Mouse (Mus musculus): ENCODE results near the gene Pfkp. TPM values are rescaled to one million over a fixed set of nuclear protein-coding genes. Genes with fewer than 3 reads are reported as not detected.

Pfkp gene
- 100 to 1,000 TPM; 199 to 210 TPM for total RNA-seq (2021)

DNA sequence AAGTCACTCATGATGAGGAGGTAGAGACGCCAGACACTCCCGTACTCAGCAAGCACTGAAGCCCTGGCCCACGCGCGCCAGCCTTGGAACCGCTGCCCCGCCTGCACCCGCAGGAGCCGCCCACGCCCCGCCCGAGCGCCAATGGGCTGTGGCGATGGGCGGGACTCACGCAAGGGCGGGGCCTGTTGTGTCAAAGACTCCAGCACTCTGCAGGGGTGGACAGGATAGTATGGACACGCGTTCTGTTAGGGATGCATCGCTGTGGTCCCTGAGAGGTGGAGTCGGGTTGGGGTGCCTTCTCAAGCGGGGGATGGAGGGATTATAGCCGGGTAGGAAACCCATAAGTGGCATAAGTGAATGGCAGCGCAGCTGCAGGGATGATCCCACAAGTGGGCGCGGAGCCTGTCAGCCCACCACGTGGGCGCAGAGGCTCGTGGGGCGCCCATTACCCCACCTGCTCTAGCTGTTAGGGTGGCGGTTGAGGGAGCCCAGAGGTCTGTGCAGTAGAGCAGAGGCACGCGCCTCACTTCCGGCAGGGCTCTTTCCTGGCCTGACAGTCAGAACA lies at the start of gene Pfkp:
Gene Pfkp (minus strand): TSS at position 109 of the 565 bp plus-strand sequence.
- peak; percentile 91 to 93 for DNase-seq

DNA sequence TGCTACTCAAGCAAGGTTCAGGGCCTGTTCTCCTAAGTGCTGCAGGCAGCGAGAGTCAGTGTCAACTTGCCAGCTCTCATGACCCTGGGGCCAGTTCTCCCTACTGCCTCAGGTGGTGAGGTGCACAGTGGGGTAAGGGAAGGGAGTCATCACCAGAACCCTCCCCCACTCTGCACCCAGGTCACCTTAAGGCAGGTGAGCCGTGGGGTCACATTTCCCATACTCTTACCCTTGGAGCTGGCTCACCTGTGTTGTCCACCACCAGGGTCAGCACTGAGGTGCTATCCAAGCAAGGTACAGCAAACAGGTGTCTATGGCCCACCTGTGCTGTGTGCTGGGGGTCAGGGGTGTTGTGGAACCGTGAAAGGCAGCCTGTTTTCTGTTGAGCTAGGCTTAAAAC lies 42.0 kb upstream of the Pfkp start:
- DNase-seq = no peak

- no peak for DNase-seq
Measured at GRCm38 (mm10) chr13:6689962-6690361, 41.4 kb upstream of the Pfkp start.

GRCm38 (mm10) chr13:6688790-6689433 lies 40.3 kb upstream of the Pfkp start:
- peak in 1 of 2 experiments; percentile 39 for DNase-seq

DNA sequence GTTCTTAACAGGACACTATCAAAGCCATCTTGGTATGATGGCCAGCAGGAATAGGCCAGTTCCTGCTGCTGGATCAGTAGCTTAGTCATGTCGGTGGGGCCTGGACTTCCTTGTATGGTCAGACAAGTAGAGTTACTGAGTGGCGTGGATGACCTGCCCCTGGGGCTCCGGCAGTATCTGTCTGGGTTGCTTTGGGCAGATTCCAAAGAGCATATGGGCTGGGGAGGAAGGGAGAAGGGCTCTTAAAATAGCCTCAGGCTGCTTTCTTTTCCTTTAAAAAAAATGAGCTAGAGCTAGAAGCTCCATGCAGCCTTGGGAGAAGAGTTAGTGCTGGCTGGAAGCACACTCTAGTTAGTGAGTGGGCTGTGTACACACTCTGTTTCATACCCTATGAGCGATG lies 18.3 kb upstream of the Pfkp start:
- no peak for DNase-seq

DNA sequence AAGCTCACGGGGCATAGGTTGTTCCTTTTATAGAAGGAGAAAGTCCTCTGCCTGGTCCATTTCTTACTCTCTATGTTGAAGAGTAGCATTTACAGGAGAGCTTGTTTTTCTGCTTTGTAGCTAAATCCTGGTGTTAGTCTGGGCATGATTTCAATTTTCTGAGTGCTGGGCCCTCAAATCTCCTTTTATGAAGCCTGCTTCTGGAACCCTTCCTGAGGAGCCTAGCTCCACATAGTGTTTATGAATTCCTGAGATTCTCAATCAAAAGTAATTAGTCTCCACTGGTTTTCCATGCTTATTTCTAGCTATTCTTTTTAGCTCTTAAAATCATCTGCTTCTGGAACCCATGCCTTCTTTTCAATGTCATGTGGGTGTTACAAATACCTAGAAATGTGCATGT lies 16.9 kb upstream of the Pfkp start:
- DNase-seq = no peak

DNA sequence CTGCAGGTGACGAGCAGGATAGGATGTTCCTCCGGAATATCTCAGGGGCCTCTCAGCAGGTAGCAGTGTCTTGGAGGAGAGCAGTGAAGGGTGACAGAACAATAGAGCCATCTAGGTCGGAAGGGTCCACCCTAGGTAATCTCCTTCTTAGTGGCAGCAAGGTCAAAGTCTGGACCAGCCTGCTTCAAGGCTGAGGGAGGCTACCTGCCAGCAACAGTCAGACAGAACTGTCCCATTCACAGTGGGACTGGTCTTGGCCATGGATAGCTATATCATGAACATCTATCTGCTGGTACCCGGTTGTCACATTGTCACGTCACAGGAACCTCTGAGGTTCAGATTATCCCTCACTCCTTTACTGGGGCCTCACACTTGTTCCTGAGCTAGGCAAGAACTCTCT lies 15.6 kb upstream of the Pfkp start:
- no peak for DNase-seq

DNA sequence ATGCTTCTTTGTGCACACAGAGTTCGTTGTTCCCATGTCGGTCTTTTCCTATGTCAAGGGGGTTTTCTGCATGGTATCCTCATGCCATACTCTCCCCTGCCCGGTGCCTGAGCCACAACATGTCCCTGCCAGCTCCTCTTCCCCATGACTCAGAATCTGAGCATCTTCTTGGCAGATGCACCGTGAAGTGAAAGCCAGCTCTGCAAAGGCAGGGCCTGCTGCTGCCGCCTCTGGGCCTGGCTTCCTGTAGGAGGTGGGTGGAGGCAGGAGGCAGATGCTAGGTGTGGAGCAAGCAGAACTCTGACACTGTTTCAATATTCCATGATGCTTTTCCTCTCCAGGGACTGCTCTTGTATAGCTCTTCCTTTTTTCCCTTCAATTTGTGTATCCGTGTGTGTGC lies 10.7 kb upstream of the Pfkp start:
- DNase-seq = peak; percentile 57 to 65

DNA sequence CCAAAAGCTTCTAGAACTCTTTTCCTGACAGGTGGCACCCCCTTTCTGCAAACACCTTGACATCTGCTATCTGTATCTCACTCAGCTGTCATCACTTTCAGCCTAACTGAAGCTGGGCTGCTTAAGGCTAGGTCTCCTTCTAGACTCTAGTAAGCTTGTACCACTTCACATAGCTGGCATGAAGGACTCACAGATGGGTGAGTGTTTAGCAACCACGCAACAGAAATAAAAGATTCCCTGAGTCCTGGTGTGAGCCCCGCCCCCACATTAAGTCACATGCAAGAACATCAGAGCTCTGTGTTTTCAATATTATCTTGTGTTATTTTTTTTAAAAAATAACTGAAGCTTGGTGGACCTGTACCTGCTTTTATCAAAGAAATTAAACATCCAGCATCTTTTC lies 8.7 kb upstream of the Pfkp start:
- no peak for DNase-seq

DNA sequence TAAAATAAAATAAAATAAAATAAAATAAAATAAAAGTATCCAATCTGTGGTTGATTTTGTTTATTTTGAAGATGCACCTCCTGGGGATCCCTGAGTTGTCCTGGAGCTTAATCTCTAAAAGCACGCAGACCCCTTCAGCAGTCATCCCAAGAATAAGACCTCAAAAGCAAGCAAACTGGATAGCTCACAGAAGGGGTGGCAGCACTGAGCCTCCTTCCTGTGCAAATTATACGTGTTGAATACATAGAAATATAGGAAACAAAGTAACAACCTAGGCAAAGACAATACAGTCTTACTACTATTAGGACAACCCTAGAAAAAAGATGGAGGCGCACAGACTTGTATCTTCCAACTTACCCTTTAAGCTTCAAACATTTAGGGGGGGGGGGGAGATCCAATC lies 965 bp upstream of the Pfkp start:
- no peak for DNase-seq

DNA sequence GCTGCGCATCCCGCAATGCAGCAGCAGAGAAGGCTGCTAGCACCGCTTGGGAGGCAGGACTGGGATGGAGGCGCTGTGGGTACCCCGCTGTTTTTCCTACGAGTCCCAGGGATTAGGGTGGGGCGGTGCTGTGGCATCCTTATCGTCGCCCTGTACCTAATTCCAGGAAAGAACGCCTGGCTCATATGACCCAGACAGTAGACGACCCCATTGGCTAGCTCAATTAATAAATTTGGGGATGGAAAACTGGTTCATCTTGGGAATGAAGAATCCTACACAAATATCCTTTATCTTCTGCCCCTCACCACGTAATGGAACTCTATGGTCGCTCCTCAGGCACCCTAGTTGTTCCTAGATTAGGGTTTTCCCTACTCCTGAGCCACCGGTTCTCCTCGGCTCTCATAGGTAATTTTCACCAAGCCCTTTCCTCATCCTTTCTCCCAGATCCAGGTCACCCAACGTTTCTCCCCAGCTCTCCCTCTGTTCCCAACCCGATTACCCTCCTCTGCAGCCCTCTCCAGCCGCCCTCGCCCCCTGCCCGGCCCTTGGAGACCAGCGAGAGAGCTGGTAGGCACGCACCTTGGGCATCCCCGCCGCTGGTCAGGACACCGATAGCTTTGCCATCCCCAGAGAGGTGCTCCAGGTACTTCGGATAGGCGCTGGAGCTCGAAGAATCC lies 447 bp downstream of the Pfkp start:
- DNase-seq = peak; percentile 32 to 34

DNA sequence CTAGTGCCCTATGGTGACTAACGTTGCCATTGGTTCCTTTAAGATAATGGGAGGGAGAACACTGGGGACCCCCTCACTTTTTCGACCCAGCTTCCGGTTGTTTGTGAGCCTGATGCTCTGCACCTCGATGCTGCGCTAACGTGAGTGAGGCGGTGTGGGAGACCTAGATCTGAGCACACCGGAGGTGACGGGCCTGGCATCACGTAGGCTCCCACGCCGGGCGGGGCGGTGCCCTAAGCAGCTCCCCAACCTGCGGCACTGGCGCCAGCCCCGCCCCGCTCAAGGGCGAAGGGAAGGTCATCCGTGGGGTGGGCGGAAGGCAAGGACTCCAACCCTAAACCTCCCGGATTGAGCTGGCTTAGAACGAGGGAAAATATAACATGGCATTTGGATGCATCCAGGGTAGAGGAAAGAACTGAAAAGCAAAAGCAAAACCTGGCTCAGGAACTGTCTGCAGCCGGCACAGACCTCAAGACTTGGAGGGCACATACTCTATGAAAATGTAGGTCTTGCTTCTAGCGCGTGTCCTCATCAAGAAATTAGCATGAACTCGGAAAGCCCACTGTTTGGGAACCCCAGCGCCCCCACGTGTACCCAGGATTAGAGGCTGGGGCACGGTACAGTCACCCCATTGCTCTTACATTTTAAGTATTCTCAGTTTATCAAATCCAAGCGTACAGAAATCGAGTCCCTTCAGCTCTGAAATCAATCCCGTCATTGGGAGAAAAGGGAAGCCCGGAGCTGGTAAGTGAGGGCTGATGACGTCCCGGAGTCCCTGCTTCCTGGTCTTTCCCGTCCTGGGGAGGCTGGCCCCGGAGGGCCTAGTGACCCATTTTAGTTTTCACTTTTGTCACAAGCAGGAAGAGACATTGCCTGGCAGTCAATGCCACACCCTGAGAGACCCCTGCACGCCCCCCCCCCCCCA lies 1.2 kb downstream of the Pfkp start:
- peak; percentile 46 to 52 for DNase-seq

DNA sequence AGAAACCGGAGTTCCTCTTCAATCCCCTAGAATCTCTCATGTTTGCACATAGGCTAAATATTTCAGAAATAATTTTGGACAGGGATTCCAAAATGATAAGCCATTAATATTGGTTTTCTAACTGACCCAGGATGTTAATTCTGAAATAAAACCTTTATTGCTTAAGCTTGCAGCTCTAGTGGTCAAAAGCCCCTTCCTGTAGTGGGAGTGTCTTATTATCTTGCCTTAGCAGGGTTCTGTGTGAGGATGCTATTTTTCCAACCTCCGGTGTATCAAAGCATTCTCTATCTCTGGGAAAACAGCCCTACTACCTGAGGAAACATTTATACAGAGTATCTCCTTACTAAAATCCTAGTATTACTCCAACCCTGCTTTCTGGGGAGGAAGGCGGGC lies 1.9 kb downstream of the Pfkp start:
- DNase-seq = no peak

DNA sequence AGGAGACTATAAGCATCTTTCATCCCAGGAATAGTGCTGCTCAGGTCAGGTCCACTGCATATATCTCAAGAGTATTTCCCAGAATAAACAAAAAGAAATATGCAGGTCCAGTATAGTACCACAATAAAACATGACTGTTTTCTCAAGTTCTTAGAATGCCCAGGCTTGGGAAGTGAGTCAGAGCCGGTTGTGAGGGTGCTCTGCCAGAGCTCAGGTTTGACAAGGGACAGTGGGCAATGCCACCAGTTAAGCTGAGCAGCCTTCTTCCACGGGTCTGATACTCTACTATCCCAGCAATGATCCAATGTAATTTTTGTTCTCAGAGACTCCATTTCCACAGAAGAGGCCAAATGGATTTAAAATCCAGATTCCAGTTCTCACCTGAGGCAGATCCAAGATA lies 2.3 kb downstream of the Pfkp start:
- DNase-seq = no peak

- DNase-seq = no peak
Measured at GRCm38 (mm10) chr13:6643968-6644367, 4.6 kb downstream of the Pfkp start.

DNA sequence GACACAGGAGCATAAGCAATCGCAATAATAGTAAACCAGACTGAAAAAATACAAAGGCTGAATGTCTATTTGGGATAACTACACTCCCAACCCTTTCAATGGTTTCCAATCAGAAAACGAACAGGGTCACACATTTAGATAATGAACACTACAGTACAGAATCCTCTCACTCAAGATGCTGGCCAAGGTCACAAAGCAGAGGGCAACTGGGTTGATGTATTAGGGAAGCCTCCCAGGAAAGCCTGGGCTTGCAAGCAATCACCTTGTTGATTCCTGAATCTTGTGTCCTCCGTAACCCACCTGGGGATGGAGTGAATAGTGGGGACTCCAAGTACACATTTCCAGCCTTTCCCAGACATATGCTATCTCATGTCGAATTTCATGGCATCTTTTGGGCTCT lies 5.6 kb downstream of the Pfkp start:
- no peak for DNase-seq

DNA sequence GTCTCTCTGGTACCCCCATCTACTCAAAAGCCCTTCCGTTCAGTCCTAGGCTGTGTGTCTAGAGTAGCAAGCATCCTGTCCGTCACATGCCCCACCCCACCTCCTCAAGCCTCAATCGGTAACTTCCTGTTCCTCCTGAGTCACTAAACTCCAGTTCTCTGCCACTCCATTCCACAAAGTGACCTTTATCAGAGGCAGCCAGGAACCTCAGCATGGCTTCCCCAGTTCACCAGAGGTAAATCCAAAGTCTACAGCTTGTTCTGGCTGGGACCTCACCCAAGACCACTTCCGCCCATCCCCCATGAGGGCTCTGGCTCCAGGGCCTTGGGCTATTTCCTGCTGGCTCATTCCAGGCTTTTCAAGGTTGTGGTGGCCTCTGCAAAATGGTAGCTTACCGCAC lies 6.1 kb downstream of the Pfkp start:
- no peak for DNase-seq

DNA sequence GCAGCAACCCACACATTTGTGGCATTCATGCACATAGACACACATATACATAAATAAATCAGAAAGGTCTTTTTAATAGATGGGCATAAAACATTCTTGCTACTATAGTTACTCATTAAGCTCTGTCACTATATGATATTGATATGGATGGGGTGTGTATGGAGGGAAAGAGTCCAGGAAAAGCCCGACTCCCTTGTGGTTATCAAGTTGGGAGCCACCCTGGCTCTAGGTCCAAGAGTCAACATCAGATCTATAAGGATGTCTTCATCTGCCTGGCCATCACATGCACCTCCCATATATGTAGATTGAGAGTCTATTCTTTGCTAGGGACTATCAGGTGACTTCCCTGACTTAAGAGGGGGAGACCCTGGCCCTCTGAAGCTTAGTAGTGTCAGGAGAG lies 7.1 kb downstream of the Pfkp start:
- DNase-seq = no peak

- DNase-seq = no peak
Measured at GRCm38 (mm10) chr13:6639507-6640030, 9.0 kb downstream of the Pfkp start.

DNA sequence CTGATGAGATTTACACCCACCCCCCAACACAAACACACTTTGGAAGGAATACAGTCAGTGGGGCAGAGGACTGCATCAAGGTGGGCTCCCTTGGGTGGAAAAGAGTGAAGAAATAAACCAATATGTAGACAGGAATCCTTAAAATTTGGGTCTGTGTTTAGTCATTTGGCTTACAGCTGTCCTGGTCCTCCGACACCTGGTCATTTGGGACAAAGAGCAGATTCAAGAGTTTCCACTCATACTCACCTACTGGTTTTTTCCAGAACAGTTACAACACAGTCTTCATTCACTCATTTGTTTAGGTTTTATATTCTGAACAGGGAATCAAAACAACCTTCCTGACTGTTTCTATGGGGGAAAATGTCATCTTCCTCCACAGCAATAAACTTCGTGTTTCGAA lies 9.6 kb downstream of the Pfkp start:
- DNase-seq = no peak

DNA sequence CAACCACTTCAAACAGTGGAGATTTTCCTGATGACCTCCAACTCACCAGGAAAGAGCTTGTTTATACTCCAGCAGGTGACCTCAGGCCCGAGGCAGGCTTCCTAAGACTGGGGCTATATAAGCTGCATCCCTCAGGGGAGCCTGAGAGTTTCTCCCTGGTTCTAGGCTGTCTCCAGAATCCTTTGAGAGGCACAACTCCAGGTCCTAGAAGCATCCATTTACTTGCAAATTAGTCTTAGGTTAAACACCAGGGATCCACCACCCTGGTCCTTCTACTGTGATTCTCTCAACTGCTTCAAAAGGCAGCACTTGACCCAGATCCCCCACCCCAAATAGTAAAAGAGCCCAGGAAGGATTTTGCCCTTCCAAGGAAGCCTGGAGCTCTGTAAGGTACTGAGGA lies 10.2 kb downstream of the Pfkp start:
- DNase-seq = no peak

- no peak for DNase-seq
Measured at GRCm38 (mm10) chr13:6637534-6638124, 10.9 kb downstream of the Pfkp start.

All from layer of hippocampus, postnatal 36 days (tissue).